Mouse (Mus musculus) MEL (cell line): ENCODE results near the gene Nmb. TPM values are rescaled to one million over a fixed set of nuclear protein-coding genes. Genes with fewer than 3 reads are reported as not detected.

ENCODE experiments used
- DNase-seq: peaks from one replicate; pipeline ENCODE4 v3.0.0; 2011; ENCODE audit warnings: low read depth, low spot score
- H3K27ac ChIP-seq: 2 replicates; pipeline ENCODE4 v1.5.1; 2012; ENCODE audit warnings: low read depth, mild to moderate bottlenecking, control low read depth, low read length, moderate library complexity; ENCODE audit not compliant: control insufficient read depth
- H3K27me3 ChIP-seq, 2 experiments: fragments of 150-350 bp in 1 of 2; sonication (generic) in 1 of 2; 2 replicates each; pipeline ENCODE4 v1.6.1; 2012; ENCODE audit warnings: low read length in 2 of 2, mild to moderate bottlenecking in 2 of 2, improper control_type of control experiment in 1 of 2, moderate library complexity in 1 of 2; ENCODE audit not compliant: insufficient read depth in 2 of 2, control insufficient read depth in 1 of 2
- H3K36me3 ChIP-seq, 2 experiments: 2 replicates each; pipeline ENCODE4 v1.6.1; 2012 to 2014; ENCODE audit warnings: low read length in 2 of 2, improper control_type of control experiment in 1 of 2, inconsistent platforms in 1 of 2, mild to moderate bottlenecking in 1 of 2; ENCODE audit not compliant: insufficient read depth in 2 of 2, control insufficient read depth in 1 of 2
- H3K4me1 ChIP-seq, 2 experiments: fragments of 150-350 bp in 1 of 2; sonication (generic) in 1 of 2; 2 replicates each; pipeline ENCODE4 v1.6.1; 2012; ENCODE audit warnings: low read length in 2 of 2, improper control_type of control experiment in 1 of 2, mild to moderate bottlenecking in 1 of 2; ENCODE audit not compliant: insufficient read depth in 2 of 2, control insufficient read depth in 1 of 2
- H3K4me3 ChIP-seq, 2 experiments: fragments of 150-350 bp in 1 of 2; sonication (generic) in 1 of 2; 2 replicates each; pipeline ENCODE4 v1.5.1; 2012; ENCODE audit warnings: low read depth in 2 of 2, low read length in 2 of 2, mild to moderate bottlenecking in 2 of 2, moderate library complexity in 2 of 2, control low read depth in 1 of 2, improper control_type of control experiment in 1 of 2; ENCODE audit not compliant: control insufficient read depth in 1 of 2, insufficient read depth in 1 of 2
- H3K79me2 ChIP-seq: 2 replicates; pipeline ENCODE4 v1.6.1; 2012; ENCODE audit warnings: mild to moderate bottlenecking, low read length, moderate library complexity; ENCODE audit not compliant: control insufficient read depth, poor library complexity, insufficient read depth
- H3K9ac ChIP-seq: 2 replicates; pipeline ENCODE4 v1.6.1; 2012; ENCODE audit warnings: low read depth, mild to moderate bottlenecking, control low read depth, low read length, moderate library complexity; ENCODE audit not compliant: control insufficient read depth, poor library complexity, severe bottlenecking
- H3K9me3 ChIP-seq: fragments of 150-350 bp; sonication (generic); replicated peaks from 2 replicates; pipeline ENCODE4 v1.6.1; 2012; ENCODE audit warnings: mild to moderate bottlenecking, low read length, improper control_type of control experiment, moderate library complexity; ENCODE audit not compliant: insufficient read depth
- BHLHE40 ChIP-seq: IDR thresholded peaks from 2 replicates; pipeline ENCODE4 v1.6.1; 2012; ENCODE audit warnings: low read depth, mild to moderate bottlenecking, inconsistent platforms, low read length, improper control_type of control experiment, borderline replicate concordance
- CHD1 ChIP-seq: IDR thresholded peaks from 2 replicates; pipeline ENCODE4 v1.6.1; 2012; ENCODE audit warnings: low read depth, mild to moderate bottlenecking, inconsistent platforms, low read length, improper control_type of control experiment
- CHD2 ChIP-seq: IDR thresholded peaks from 2 replicates; pipeline ENCODE4 v1.6.1; 2011; ENCODE audit warnings: low read length, improper control_type of control experiment
- CTCF ChIP-seq, 3 experiments: IDR thresholded peaks in 2 of 3; conservative IDR thresholded peaks in 1 of 3; 2 replicates each; pipeline ENCODE4 v1.5.1; 2011 to 2012; ENCODE audit warnings: low read length in 3 of 3, low read depth in 2 of 3, mild to moderate bottlenecking in 2 of 3, improper control_type of control experiment in 1 of 3, inconsistent platforms in 1 of 3, mixed read lengths in 1 of 3, moderate library complexity in 1 of 3; ENCODE audit not compliant: control insufficient read depth in 1 of 3, insufficient read depth in 1 of 3, poor library complexity in 1 of 3, severe bottlenecking in 1 of 3
- ELF1 ChIP-seq: IDR thresholded peaks from 2 replicates; pipeline ENCODE4 v1.6.1; 2014; ENCODE audit warnings: low read depth, mild to moderate bottlenecking, inconsistent platforms, low read length, improper control_type of control experiment, moderate library complexity
- ETS1 ChIP-seq: IDR thresholded peaks from 2 replicates; pipeline ENCODE4 v1.6.1; 2012; ENCODE audit warnings: low read depth, mild to moderate bottlenecking, inconsistent platforms, low read length, improper control_type of control experiment, moderate library complexity
- GABPA ChIP-seq: IDR thresholded peaks from 2 replicates; pipeline ENCODE4 v1.6.1; 2012; ENCODE audit warnings: low read depth, mild to moderate bottlenecking, inconsistent platforms, low read length, improper control_type of control experiment, moderate library complexity
- GATA1 ChIP-seq: IDR thresholded peaks from 2 replicates; pipeline ENCODE4 v1.6.1; 2011; ENCODE audit warnings: low read depth, low read length, improper control_type of control experiment
- JUND ChIP-seq: IDR thresholded peaks from 2 replicates; pipeline ENCODE4 v1.6.1; 2011; ENCODE audit warnings: low read depth, mild to moderate bottlenecking, improper control_type of control experiment, low read length
- KAT2A ChIP-seq: conservative IDR thresholded peaks from 2 replicates; pipeline ENCODE4 v1.6.1; 2012; ENCODE audit warnings: low read depth, low read length, improper control_type of control experiment, inconsistent platforms
- MAFK ChIP-seq: IDR thresholded peaks from 2 replicates; pipeline ENCODE4 v1.6.1; 2011; ENCODE audit warnings: low read depth, mild to moderate bottlenecking, low read length, improper control_type of control experiment, borderline replicate concordance
- MAX ChIP-seq: IDR thresholded peaks from 2 replicates; pipeline ENCODE4 v1.6.1; 2011; ENCODE audit warnings: low read length, improper control_type of control experiment
- MAZ ChIP-seq: IDR thresholded peaks from 2 replicates; pipeline ENCODE4 v1.6.1; 2012; ENCODE audit warnings: low read depth, mild to moderate bottlenecking, inconsistent platforms, low read length, improper control_type of control experiment
- MEF2A ChIP-seq: IDR thresholded peaks from 2 replicates; pipeline ENCODE4 v1.6.1; 2014; ENCODE audit warnings: low read depth, mild to moderate bottlenecking, inconsistent platforms, low read length, improper control_type of control experiment; ENCODE audit not compliant: poor library complexity, insufficient replicate concordance, severe bottlenecking; ENCODE audit errors: extremely low read depth
- MXI1 ChIP-seq: IDR thresholded peaks from 2 replicates; pipeline ENCODE4 v1.6.1; 2011; ENCODE audit warnings: mild to moderate bottlenecking, low read depth, low read length, improper control_type of control experiment
- MYC ChIP-seq: IDR thresholded peaks from 2 replicates; pipeline ENCODE4 v1.6.1; 2011; ENCODE audit warnings: low read depth, mild to moderate bottlenecking, low read length, improper control_type of control experiment, moderate library complexity
- NELFE ChIP-seq: IDR thresholded peaks from 2 replicates; pipeline ENCODE4 v1.6.1; 2011; ENCODE audit warnings: low read depth, low read length, improper control_type of control experiment
- NRF1 ChIP-seq: IDR thresholded peaks from 2 replicates; pipeline ENCODE4 v1.6.1; 2014; ENCODE audit warnings: low read depth, mild to moderate bottlenecking, inconsistent platforms, low read length, improper control_type of control experiment, moderate library complexity; ENCODE audit not compliant: poor library complexity, insufficient read depth, severe bottlenecking
- POLR2AphosphoS5 ChIP-seq: IDR thresholded peaks from 2 replicates; pipeline ENCODE4 v1.6.1; 2012; ENCODE audit warnings: low read depth, borderline replicate concordance, mild to moderate bottlenecking, inconsistent platforms, low read length, moderate library complexity, mixed read lengths
- RCOR1 ChIP-seq: IDR thresholded peaks from 2 replicates; pipeline ENCODE4 v1.6.1; 2012; ENCODE audit warnings: low read depth, mild to moderate bottlenecking, inconsistent platforms, low read length, improper control_type of control experiment
- SIN3A ChIP-seq: IDR thresholded peaks from 2 replicates; pipeline ENCODE4 v1.6.1; 2012; ENCODE audit warnings: low read length, improper control_type of control experiment, inconsistent platforms
- TBP ChIP-seq: IDR thresholded peaks from 2 replicates; pipeline ENCODE4 v1.8.0; 2011; ENCODE audit warnings: low read depth, low read length, improper control_type of control experiment
- USF2 ChIP-seq, 2 experiments: IDR thresholded peaks; 2 replicates each; pipeline ENCODE4 v1.6.1; 2011 to 2012; ENCODE audit warnings: improper control_type of control experiment in 2 of 2, low read length in 2 of 2, borderline replicate concordance in 1 of 2, inconsistent platforms in 1 of 2, low read depth in 1 of 2, mild to moderate bottlenecking in 1 of 2; ENCODE audit not compliant: insufficient read depth in 1 of 2
- ZC3H11A ChIP-seq: IDR thresholded peaks from 2 replicates; pipeline ENCODE4 v1.6.1; 2012; ENCODE audit warnings: low read depth, mild to moderate bottlenecking, inconsistent platforms, low read length, improper control_type of control experiment
- ZNF384 ChIP-seq: IDR thresholded peaks from 2 replicates; pipeline ENCODE4 v1.6.1; 2012; ENCODE audit warnings: low read depth, mild to moderate bottlenecking, inconsistent platforms, low read length, improper control_type of control experiment
- polyA plus RNA-seq, 2 experiments: library from polyadenylated mRNA; stranded (reverse) in 1 of 2; unstranded in 1 of 2; fragments of >175 nt in 1 of 2; fragments of >200 nt in 1 of 2; gene quantifications; 2 replicates each; pipeline versions ENCODE4 v1.2.1 to v1.2.4; 2012; ENCODE audit warnings: low replicate concordance in 2 of 2, low read depth in 1 of 2; ENCODE audit not compliant: insufficient read length in 2 of 2, insufficient read depth in 1 of 2, missing spikeins in 1 of 2
- total RNA-seq: library from RNA; depleted of rRNA; stranded (reverse); fragments of 300-350 nt; gene quantifications from 2 replicates; pipeline ENCODE4 v1.2.3, GENCODE M21; 2012

Nmb gene
- total and polyA plus RNA-seq, 3 experiments, result 4.4 to 4.6 TPM; not detected in 1

GRCm38 (mm10) chr7:80932777-80933176 lies 27.9 kb upstream of the Nmb start:
- Histone ChIP-seq H3K4me3 (no peak overlapping the region), H3K27ac (no peak overlapping the region), H3K36me3 (peaks cover 7 to 19% of the 10 kb centered on the region in 2 experiments), H3K9ac (no peak overlapping the region), H3K79me2 (peaks cover 3% of the 10 kb centered on the region; the same call in 1 of the 2 replicates), H3K9me3 (no peaks in the 10 kb centered on the region), H3K4me1 (peaks cover 0 to 6% of the 10 kb centered on the region in 2 experiments; a peak in 1 of 4 replicates), H3K27me3 (no peaks in the 10 kb centered on the region)
- TF ChIP-seq ZNF384 (no peak), JUND (no peak)
- DNase-seq, result no peak

GRCm38 (mm10) chr7:80931618-80932207 lies 26.8 kb upstream of the Nmb start:
- peaks cover 0 to 4% of the 10 kb centered on the region in 2 experiments; a peak in 1 of 4 replicates for H3K4me1 ChIP-seq
- H3K79me2 ChIP-seq, result peaks cover 3% of the 10 kb centered on the region; the same call in 1 of the 2 replicates
- H3K27ac ChIP-seq, result no peak overlapping the region
- no peaks in the 10 kb centered on the region for H3K27me3 ChIP-seq
- peaks cover 7 to 23% of the 10 kb centered on the region in 2 experiments for H3K36me3 ChIP-seq
- no peak for TF ChIP-seq MAFK
- no peak for TF ChIP-seq MAZ
- TF ChIP-seq ZC3H11A, result no peak
- no peak for TF ChIP-seq RCOR1
- TF ChIP-seq MYC, result no peak
- no peak for TF ChIP-seq ZNF384
- no peak for TF ChIP-seq CHD2
- no peak for TF ChIP-seq ELF1
- no peak for TF ChIP-seq POLR2AphosphoS5
- no peak for TF ChIP-seq JUND
- TF ChIP-seq KAT2A, result no peak
- no peak for TF ChIP-seq NRF1
- no peak for DNase-seq
- H3K4me3 ChIP-seq, result no peak overlapping the region
- H3K9ac ChIP-seq, result no peak overlapping the region
- no peaks in the 10 kb centered on the region for H3K9me3 ChIP-seq

GRCm38 (mm10) chr7:80923165-80923564 lies 18.3 kb upstream of the Nmb start:
- H3K27ac ChIP-seq, result no peak overlapping the region
- H3K4me3 ChIP-seq, result no peak overlapping the region
- peaks cover 15 to 23% of the 10 kb centered on the region in 2 experiments for H3K36me3 ChIP-seq
- H3K9me3 ChIP-seq, result no peaks in the 10 kb centered on the region
- H3K9ac ChIP-seq, result no peak overlapping the region
- peaks cover 3% of the 10 kb centered on the region; the same call in 1 of the 2 replicates for H3K79me2 ChIP-seq
- H3K4me1 ChIP-seq, result peaks cover 8 to 15% of the 10 kb centered on the region in 2 experiments
- TF ChIP-seq CHD1, result no peak
- TF ChIP-seq GABPA, result no peak
- no peak for TF ChIP-seq POLR2AphosphoS5
- TF ChIP-seq ETS1, result no peak
- no peak for TF ChIP-seq MXI1
- no peak for TF ChIP-seq MAX
- TF ChIP-seq TBP, result no peak
- no peak for TF ChIP-seq MAZ
- no peak for TF ChIP-seq SIN3A
- no peak for TF ChIP-seq MEF2A
- no peak for TF ChIP-seq GATA1
- TF ChIP-seq BHLHE40, result no peak
- TF ChIP-seq USF2 (IDR thresholded peaks at IDR 0.05; ENCODE audit: borderline replicate concordance in 1 of 2, insufficient read depth in 1 of 2, low read depth in 1 of 2, low read length in 2 of 2), result no peak
- no peak for TF ChIP-seq NELFE
- no peak for TF ChIP-seq CTCF (IDR thresholded peaks at IDR 0.05 in 2 of 3, conservative IDR thresholded peaks at IDR 0.05 in 1 of 3; ENCODE audit: control insufficient read depth in 1 of 3, insufficient read depth in 1 of 3, low read depth in 2 of 3, low read length in 3 of 3, poor library complexity in 1 of 3, severe bottlenecking in 1 of 3)
- TF ChIP-seq, all 39 proteins: peak for 0
- DNase-seq, result no peak
- no peaks in the 10 kb centered on the region for H3K27me3 ChIP-seq
